Mouse (Mus musculus): ENCODE data around the gene Ets1.

Gene Ets1

GRCm38 (mm10) chr9:32709764-32710734 lies 74.0 kb downstream of the Ets1 start:
- DNase-seq (ENCODE audit: extremely low spot score, low read depth, low spot score) = no peak

DNA sequence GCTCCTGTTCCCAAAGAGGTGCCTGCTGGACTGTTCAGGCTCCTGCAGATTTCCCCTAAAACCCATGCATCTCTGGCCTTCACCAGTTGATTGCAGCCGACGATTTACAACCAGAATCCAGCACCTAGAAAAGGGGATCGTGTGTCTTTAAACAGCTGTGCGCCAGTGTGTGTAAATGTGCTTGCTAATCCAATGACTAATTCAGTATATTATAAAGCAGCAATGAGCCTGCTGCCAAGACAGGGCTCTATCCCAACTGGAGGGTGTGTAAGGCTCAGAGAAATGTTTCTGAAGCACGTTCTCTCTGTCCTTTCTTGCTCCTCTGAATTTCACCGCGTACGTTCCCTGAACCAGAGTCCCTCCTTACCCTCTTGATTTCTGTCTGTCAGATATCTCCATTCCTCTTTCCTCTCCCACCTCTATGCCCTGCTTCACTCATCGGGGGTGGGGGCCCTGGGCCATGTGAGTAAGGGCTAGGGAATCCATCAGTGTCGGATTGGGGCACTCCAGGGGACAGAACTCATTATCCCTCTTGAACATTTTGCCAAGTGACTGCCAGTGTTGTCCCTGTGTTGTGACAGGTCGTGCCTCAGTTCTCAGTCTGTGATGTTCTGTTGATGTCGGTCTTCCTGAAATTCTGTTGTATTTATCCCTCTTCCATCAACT lies 75.1 kb downstream of the Ets1 start:
- no peak for DNase-seq (ENCODE audit: extremely low spot score, low read depth, low spot score)

DNA sequence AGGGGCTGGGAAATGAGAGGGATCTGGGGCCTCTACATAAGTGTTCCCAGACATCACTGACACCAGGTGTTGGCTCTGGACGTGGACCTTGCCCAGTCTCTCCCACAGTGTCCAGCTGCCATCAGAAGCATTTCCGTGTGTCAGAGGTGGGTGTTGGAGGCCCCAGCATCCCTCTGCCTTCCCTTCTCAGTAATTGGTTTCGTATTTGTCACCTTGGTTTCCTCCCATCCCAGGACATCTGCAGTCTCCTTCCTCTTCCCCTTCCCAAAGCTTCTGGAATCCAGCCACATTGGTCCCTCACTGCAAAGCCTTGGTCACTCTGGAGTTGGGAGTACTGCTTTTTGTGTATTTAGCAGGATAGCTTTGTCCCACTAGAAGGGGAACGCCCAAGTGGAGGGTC lies 75.7 kb downstream of the Ets1 start:
- DNase-seq (ENCODE audit: extremely low spot score, low read depth, low spot score) = no peak

DNA sequence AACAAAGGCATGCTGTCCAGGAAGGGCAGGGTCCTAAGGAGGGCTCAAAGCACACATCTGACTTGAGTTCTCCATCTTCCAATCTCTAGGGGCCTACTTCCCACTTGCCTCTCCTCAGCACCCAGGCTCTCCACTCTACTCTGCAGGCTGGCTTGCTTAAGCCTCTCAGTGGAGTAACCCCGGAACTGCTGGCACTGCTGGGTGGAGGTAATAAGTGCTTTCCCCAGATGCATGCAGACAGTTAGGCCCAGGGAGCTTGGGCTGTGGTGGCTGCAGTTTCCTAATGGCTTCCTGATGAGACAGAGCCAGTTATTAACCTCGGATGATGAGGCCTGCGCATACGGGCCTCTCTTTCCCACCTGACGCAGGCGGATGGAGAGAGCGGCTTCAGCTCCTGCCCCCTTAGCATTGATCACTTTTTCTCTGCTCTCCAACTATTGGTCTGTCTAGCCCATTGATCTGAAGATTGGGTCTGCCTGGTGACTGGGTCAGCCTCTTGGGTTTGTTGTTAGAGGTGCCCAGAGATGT lies 76.4 kb downstream of the Ets1 start:
- DNase-seq (ENCODE audit: extremely low spot score, low read depth, low spot score) = no peak

DNA sequence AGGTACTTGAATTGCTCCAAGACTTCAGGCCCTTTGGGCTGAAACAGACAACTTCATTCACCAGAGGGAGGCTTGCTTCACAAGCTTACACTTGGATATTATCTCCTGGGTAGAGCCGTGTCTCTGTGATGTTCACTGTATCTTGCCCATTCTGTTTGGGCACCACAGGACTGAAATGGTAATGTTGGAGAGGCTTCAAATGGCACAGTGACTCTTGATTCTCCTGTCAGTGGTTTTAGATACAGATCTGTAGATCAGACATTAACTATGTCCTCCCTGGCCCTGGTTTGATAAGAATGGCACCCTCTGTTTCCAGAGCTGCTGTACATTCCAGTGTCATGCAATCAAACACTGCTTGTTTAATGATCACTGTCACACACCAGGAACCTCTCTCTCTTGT lies 77.1 kb downstream of the Ets1 start:
- no peak for DNase-seq (ENCODE audit: extremely low spot score, low read depth, low spot score)

- DNase-seq (ENCODE audit: extremely low spot score, low read depth, low spot score) = no peak
Observed at GRCm38 (mm10) chr9:32713790-32714189, 77.8 kb downstream of the Ets1 start.

- no peak for DNase-seq (ENCODE audit: extremely low spot score, low read depth, low spot score)
Observed at GRCm38 (mm10) chr9:32714487-32714886, 78.5 kb downstream of the Ets1 start.

DNA sequence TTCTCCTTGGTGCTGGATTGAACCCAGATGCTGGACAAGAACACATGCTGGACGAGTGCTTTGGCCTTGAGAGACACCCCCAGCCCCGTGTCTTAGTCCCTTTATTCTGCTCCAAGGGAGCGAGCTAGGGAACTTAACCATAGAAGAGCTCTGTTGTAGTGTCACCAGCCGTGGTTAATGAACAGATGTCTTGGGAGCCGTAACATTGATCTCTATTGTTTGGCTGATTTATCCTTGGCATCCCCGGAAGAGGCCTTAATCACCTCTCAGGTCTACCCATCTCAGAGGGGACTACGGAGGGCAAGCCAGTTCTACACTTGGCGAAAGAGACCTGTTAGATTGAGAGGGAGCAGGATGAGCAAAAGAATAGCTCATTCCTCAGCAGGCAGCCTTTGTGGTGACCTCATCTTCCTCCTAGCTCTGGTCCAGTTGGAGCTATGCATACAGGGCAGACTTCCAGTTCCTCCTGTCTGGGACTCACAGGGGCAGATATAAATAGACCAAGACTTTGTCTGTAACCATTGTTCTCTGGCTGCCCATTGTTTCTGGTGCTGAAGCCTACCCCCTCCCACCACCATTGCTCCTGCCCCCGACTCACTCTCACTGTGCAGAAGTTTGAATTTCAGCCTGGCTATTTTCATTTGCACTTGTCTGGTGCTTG lies 79.9 kb downstream of the Ets1 start:
- no peak for DNase-seq (ENCODE audit: extremely low spot score, low read depth, low spot score)

DNA sequence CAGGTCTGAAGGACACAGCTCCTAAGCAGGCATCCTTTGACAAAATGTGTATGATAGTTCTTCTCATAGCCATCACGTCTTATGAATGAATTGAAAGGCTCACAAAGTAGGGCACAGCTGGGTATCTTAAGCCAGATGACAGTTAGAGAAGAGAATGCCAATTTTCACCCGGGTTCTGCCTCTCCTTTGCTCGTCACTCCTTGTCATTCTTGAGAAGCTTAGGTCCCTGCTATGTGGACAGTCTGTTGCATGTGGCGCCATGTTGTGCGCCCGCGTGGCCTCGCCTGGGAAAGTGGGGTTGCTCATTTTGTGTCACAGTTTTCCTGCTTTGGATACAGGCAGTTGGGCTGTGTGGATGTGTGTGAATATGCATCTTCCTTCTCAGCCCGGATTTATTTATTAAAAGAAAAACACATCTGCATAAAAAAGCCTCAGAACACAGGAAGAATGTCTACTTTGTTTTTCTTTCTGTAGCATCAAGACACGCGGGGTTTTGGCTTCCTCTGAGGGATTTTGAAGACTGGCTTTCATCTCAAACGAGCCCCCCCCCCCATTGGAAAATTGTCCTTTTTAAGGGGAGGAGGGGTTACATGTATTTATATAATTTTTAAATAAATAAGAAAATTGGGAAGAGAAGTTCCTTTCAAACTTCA lies 81.4 kb downstream of the Ets1 start:
- no peak for DNase-seq (ENCODE audit: extremely low spot score, low read depth, low spot score)

GRCm38 (mm10) chr9:32717931-32718820 lies 82.2 kb downstream of the Ets1 start:
- no peak for DNase-seq (ENCODE audit: extremely low spot score, low read depth, low spot score)

- no peak for DNase-seq (ENCODE audit: extremely low spot score, low read depth, low spot score)
Observed at GRCm38 (mm10) chr9:32718868-32719267, 82.8 kb downstream of the Ets1 start.

GRCm38 (mm10) chr9:32719941-32720263 lies 83.9 kb downstream of the Ets1 start:
- DNase-seq (ENCODE audit: extremely low spot score, low read depth, low spot score) = no peak

GRCm38 (mm10) chr9:32720264-32721031 lies 84.4 kb downstream of the Ets1 start:
- peak; percentile 90 for DNase-seq (ENCODE audit: extremely low spot score, low read depth, low spot score)

DNA sequence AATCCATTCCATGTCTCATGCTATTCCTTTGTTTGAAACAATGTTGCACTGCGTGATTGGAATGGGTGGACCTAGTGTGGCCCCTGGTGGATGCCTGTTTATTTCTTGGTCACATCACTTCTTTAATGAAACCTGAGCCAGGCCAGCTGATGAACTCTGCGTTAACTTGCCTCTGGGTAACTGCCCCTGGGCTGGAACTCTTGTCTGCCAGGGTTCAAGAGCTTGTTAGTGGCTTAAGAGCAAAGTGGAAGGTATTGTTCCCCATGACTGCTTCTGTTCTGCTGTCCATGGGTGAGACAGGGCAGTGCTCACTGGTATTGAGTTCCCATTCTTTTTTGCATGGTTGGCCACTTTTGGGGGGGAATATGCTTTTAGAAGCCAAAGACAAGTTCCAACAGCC lies 85.1 kb downstream of the Ets1 start:
- DNase-seq (ENCODE audit: extremely low spot score, low read depth, low spot score) = peak; percentile 64

DNA sequence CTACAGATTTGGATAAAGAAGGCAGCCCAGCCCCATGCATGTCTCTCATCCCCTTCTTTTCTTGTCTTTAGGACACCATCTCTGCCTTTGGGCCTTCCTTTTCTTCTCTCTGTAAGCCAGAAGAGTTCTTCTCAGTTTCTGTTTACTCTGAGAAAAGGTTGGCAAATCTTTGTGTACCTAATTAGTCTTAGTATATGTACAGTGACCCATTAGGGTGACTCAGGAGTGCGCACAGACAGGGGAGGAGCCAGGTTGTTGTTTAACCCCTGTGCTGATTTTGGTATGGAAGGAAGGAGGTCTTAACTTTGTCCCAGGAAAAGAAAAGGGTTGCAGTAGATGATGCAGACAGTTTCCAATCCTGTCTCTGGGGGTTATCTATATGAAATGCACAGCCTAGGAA lies 86.2 kb downstream of the Ets1 start:
- DNase-seq (ENCODE audit: extremely low spot score, low read depth, low spot score) = no peak

DNA sequence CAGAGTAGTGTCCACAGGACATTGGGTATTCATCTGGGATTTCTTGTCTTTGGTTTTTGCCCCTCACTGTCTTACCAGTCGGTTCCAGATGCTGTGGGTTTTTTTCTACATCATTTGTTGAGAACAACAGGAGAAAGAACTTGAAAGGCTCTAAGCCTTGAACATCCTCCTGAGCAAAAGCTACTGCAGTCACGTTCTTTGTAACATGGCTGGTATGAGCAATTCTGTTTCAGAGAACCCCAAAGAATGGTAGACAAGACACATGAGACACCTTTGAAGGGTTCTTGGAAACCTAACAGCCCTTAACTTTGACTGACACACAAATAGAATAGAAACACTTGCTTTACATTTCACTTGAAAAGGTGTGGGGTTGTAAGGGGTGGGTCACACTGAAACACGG lies 86.9 kb downstream of the Ets1 start:
- no peak for DNase-seq (ENCODE audit: extremely low spot score, low read depth, low spot score)

GRCm38 (mm10) chr9:32724131-32724825 lies 88.3 kb downstream of the Ets1 start:
- DNase-seq (ENCODE audit: extremely low spot score, low read depth, low spot score) = no peak

DNA sequence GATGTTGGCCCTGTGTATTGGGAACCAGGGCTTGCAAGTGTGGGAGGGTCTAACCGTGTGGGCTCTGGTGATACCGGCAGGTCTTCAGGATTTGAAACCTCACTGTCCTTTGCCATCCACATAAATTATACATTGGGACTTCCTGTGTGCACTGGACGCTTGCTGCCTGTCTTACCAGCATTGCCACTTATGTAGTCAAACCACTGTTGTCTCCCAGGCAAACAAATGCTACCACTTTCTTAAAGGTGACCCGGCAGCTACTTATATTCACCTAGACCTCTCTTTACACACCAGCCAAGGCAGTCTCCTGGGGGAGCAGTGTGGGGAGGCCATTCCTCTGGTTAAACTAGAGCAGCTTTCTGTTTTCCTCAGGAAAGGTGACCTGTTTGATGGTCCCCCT lies 89.9 kb downstream of the Ets1 start:
- no peak for DNase-seq (ENCODE audit: extremely low spot score, low read depth, low spot score)

GRCm38 (mm10) chr9:32726595-32726994 lies 90.6 kb downstream of the Ets1 start:
- no peak for DNase-seq (ENCODE audit: extremely low spot score, low read depth, low spot score)

Data from hindlimb bud, embryonic 11.5 days (tissue).